In genomic region chr6:119709552-119709951, GRCm38 (mm10) we compare ENCODE assay signal across 10 mouse cellular contexts.
A peak's percentile ranks its signal among the peaks of the same experiment; 100 is the strongest.
DNase-seq lines count a peak whose midpoint lies in the region; ATAC-seq and TF ChIP-seq lines count a peak whose summit lies in the region.
"Had no signal": no experiment of that assay in that cellular context is flagged by ENCODE, and none has a peak within 500 bp of the region (broad histone marks: within the 10 kb centered on the region; RNA-seq: fewer than 3 reads in every experiment).

No protein-coding gene starts in this region.

- no peak for TF ChIP-seq EP300 in heart, postnatal 0 days (IDR thresholded peaks at IDR 0.05; ENCODE audit: low read depth)
- TF ChIP-seq EP300 in lung, postnatal 0 days (IDR thresholded peaks at IDR 0.05): no peak

- H3K27ac ChIP-seq in heart, postnatal 0 days (ENCODE audit: low read depth): no peak overlapping the region
- H3K27ac ChIP-seq in lung, postnatal 0 days (ENCODE audit: low read length): no peak overlapping the region
- no peak overlapping the region for H3K27ac ChIP-seq in limb, embryonic 10.5 days
- H3K27ac ChIP-seq: midbrain, embryonic 12.5 days had no signal

- peak; percentile 16 for DNase-seq in heart, postnatal 0 days (ENCODE audit: low spot score)
- DNase-seq in heart, adult 9 months (ENCODE audit: low spot score in 2 of 2): no peak
- peak; percentile 29 for DNase-seq in lung, postnatal 0 days (ENCODE audit: low spot score)
- no peak for DNase-seq in lung, postnatal 25 days (ENCODE audit: low spot score)
- peak; percentile 4 for DNase-seq in embryo, embryonic 9.5 days (ENCODE audit: extremely low spot score)
- DNase-seq in thymus, postnatal 14 days: peak; percentile 54
- DNase-seq in cerebellum, adult 18-20 months: no peak
- DNase-seq in limb, embryonic 10.5 days (ENCODE audit: low spot score): no peak
- DNase-seq: layer of hippocampus, postnatal 36 days had no signal

- no peaks in the 10 kb centered on the region for H3K9me3 ChIP-seq in heart, postnatal 0 days (replicated peaks; ENCODE audit: control insufficient read depth, low read length)
- H3K9me3 ChIP-seq in lung, postnatal 0 days (ENCODE audit: low read length): no peaks in the 10 kb centered on the region
- no peaks in the 10 kb centered on the region for H3K9me3 ChIP-seq in limb, embryonic 10.5 days (replicated peaks)
- H3K9me3 ChIP-seq: midbrain, embryonic 12.5 days had no signal

- ATAC-seq in heart, postnatal 0 days (ENCODE audit: insufficient read depth, low read depth): no peak
- ATAC-seq in lung, postnatal 0 days: no peak

- TF ChIP-seq CTCF in heart, postnatal 0 days (IDR thresholded peaks at IDR 0.05; ENCODE audit: low read depth): peak; percentile 53
- TF ChIP-seq CTCF in lung, postnatal 0 days (IDR thresholded peaks at IDR 0.05): peak; percentile 67

- H3K27me3 ChIP-seq in heart, postnatal 0 days (ENCODE audit: control insufficient read depth, insufficient read depth, low read length): no peaks in the 10 kb centered on the region
- H3K27me3 ChIP-seq in lung, postnatal 0 days (replicated peaks; ENCODE audit: insufficient read depth, low read length): no peaks in the 10 kb centered on the region
- H3K27me3 ChIP-seq in limb, embryonic 10.5 days (ENCODE audit: low read depth, poor library complexity, severe bottlenecking): no peaks in the 10 kb centered on the region
- H3K27me3 ChIP-seq: midbrain, embryonic 12.5 days had no signal

- no peak overlapping the region for H3K4me3 ChIP-seq in heart, postnatal 0 days (ENCODE audit: low read depth, low read length)
- H3K4me3 ChIP-seq in lung, postnatal 0 days (ENCODE audit: low read depth, low read length): no peak overlapping the region
- H3K4me3 ChIP-seq in limb, embryonic 10.5 days: no peak overlapping the region
- H3K4me3 ChIP-seq: midbrain, embryonic 12.5 days had no signal

- H3K4me1 ChIP-seq in heart, postnatal 0 days (ENCODE audit: control insufficient read depth, insufficient read depth): peaks cover 17% of the 10 kb centered on the region; the same call in 1 of the 2 replicates
- no peaks in the 10 kb centered on the region for H3K4me1 ChIP-seq in lung, postnatal 0 days (ENCODE audit: insufficient read depth, low read depth, low read length)
- H3K4me1 ChIP-seq in limb, embryonic 10.5 days: no peaks in the 10 kb centered on the region
- H3K4me1 ChIP-seq: midbrain, embryonic 12.5 days had no signal

- H3K9ac ChIP-seq in heart, postnatal 0 days (replicated peaks; ENCODE audit: low read depth, low read length): no peak overlapping the region
- no peak overlapping the region for H3K9ac ChIP-seq in lung, postnatal 0 days (replicated peaks; ENCODE audit: low read depth)
- H3K9ac ChIP-seq: midbrain, embryonic 12.5 days had no signal

- H3K4me2 ChIP-seq in heart, postnatal 0 days (ENCODE audit: low read depth, low read length): no peak overlapping the region
- no peak overlapping the region for H3K4me2 ChIP-seq in lung, postnatal 0 days (replicated peaks; ENCODE audit: low read depth, low read length)
- H3K4me2 ChIP-seq: midbrain, embryonic 12.5 days had no signal

- peaks cover 24% of the 10 kb centered on the region for H3K36me3 ChIP-seq in heart, postnatal 0 days (replicated peaks; ENCODE audit: control insufficient read depth, insufficient read depth, low read length)
- no peaks in the 10 kb centered on the region for H3K36me3 ChIP-seq in lung, postnatal 0 days (ENCODE audit: insufficient read depth, low read length)
- H3K36me3 ChIP-seq in limb, embryonic 10.5 days: peaks cover 7% of the 10 kb centered on the region
- H3K36me3 ChIP-seq: midbrain, embryonic 12.5 days had no signal

Comparison
In these comparisons a context has a peak if more than half of its experiments do, and no peak if none do; other contexts are left out.
1. DNase-seq: peak in heart, postnatal 0 days (single experiment), lung, postnatal 0 days (single experiment), embryo, embryonic 9.5 days (single experiment) and thymus, postnatal 14 days (single experiment); none in heart, adult 9 months (0 of 2), lung, postnatal 25 days (single experiment), cerebellum, adult 18-20 months (0 of 2) and limb, embryonic 10.5 days (single experiment).